Mouse (Mus musculus) embryonic fibroblast, embryonic 13.5 days (primary cell): ENCODE data around the gene Atp6v0e. TPM values are rescaled to one million over a fixed set of nuclear protein-coding genes. Genes with fewer than 3 reads are reported as not detected.

Experiments
- H3K27ac ChIP-seq: 2 replicates; pipeline ENCODE4 v1.5.1; 2012; ENCODE audit warnings: low read length, control low read depth, inconsistent platforms; ENCODE audit not compliant: insufficient read depth
- H3K4me1 ChIP-seq: 2 replicates; pipeline ENCODE4 v1.6.1; 2011; ENCODE audit warnings: low read length; ENCODE audit not compliant: control insufficient read depth, insufficient read depth
- H3K4me3 ChIP-seq: 2 replicates; pipeline ENCODE4 v1.5.1; 2011; ENCODE audit warnings: mild to moderate bottlenecking, control low read depth, low read length; ENCODE audit not compliant: insufficient read depth
- CTCF ChIP-seq: IDR thresholded peaks from 2 replicates; pipeline ENCODE4 v1.5.1; 2011; ENCODE audit warnings: mild to moderate bottlenecking, control low read depth, low read length, moderate library complexity, borderline replicate concordance; ENCODE audit not compliant: insufficient read depth
- POLR2A ChIP-seq: IDR thresholded peaks from 2 replicates; pipeline ENCODE4 v1.6.1; 2011; ENCODE audit warnings: low read depth, mild to moderate bottlenecking, control low read depth, low read length, moderate library complexity
- polyA plus RNA-seq: library from polyadenylated mRNA; stranded (reverse); fragments of >200 nt; gene quantifications from 2 replicates; pipeline ENCODE4 v1.2.4, GENCODE M21; 2011; ENCODE audit warnings: low read depth; ENCODE audit not compliant: missing spikeins, insufficient read length

Atp6v0e gene
- polyA plus RNA-seq, 1 experiment = 174 TPM

- Histone ChIP-seq H3K4me1 (no peaks in the 10 kb centered on the region), H3K27ac (no peak overlapping the region), H3K4me3 (no peak overlapping the region)
- no peak for TF ChIP-seq POLR2A
- TF ChIP-seq CTCF = no peak
Measured at GRCm38 (mm10) chr17:26639791-26640190, 23.2 kb upstream of the Atp6v0e start.

- no peak overlapping the region for H3K4me3 ChIP-seq
- H3K27ac ChIP-seq = no peak overlapping the region
- TF ChIP-seq CTCF (no peak), POLR2A (no peak)
- H3K4me1 ChIP-seq = no peaks in the 10 kb centered on the region
Measured at GRCm38 (mm10) chr17:26640286-26640740, 22.7 kb upstream of the Atp6v0e start.

- no peaks in the 10 kb centered on the region for H3K4me1 ChIP-seq
- TF ChIP-seq CTCF = no peak
- no peak for TF ChIP-seq POLR2A
Measured at GRCm38 (mm10) chr17:26643456-26643855, 19.6 kb upstream of the Atp6v0e start.

GRCm38 (mm10) chr17:26643993-26644392 lies 19.0 kb upstream of the Atp6v0e start:
- no peak overlapping the region for H3K27ac ChIP-seq
- H3K4me1 ChIP-seq = no peaks in the 10 kb centered on the region
- no peak for TF ChIP-seq POLR2A
- TF ChIP-seq CTCF = no peak
- H3K4me3 ChIP-seq = no peak overlapping the region

More at GRCm38 (mm10) chr17:26643456-26643855, 19.6 kb upstream of the Atp6v0e start:
- H3K4me3 ChIP-seq = no peak overlapping the region
- no peak overlapping the region for H3K27ac ChIP-seq

DNA sequence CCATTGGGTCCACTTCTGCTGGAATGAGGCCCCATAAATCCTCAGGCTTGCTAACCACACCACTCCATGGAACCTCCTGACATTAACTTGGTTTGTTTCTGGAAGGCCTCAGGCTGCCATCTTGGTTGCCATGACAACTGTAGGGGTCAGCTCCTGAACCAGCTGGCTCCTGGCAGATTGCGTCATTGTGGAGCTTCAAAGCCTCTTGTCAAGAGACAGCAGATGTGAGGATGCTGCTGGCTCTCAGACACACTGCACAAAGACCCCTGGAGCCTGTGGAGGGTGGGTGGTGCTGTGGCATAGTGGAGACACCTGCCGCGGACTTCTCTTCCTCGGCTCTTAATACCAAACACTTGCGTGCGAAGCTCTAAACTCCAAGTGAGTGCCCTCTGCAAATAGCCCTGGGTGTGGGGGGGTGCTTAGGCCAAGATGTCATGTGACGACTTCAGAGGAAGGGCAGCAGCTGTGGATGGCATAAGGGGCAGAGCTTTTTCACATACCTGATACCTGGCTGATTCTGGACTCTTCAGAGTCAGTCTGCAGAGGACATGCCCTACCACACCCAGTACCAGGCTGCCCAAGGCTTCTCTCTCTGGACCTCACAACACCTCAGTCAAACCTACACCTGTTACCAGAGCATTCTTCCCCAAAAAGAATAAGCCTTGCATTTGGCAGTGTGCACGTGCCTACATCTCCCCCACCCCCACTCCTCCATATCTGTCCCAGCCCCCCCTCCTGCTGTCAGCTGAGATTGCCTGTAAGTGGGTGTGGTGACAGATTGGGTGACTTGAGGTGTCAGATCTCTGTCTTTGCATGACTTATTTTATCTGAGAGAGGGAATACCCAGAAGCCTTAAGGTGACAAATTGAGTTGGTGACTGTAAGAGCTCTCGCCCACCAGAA lies 18.3 kb upstream of the Atp6v0e start:
- no peak for TF ChIP-seq POLR2A
- TF ChIP-seq CTCF = no peak
- H3K4me3 ChIP-seq = no peak overlapping the region
- H3K4me1 ChIP-seq = no peaks in the 10 kb centered on the region
- no peak overlapping the region for H3K27ac ChIP-seq

DNA sequence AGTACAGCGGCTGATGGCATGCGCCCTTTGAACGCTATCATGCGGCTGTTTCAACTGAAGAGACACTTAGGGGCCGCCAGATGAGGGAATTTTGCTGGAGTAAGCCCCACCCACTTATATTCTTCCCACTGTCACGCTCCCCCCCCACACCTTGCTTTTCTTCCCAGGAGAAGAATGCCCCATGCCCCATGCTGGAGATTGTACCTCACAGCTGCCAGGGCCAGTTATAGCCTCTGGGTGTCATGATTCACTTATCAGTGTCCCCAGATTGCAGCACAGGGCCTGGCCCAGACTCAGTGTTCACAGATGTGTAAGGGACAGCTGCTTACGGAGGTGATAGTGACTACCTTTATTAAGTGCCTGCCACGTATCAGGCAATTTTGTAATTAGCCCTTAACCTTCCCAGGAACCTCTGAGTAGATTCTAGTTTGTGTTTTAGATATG lies 17.6 kb upstream of the Atp6v0e start:
- H3K4me1 ChIP-seq = no peaks in the 10 kb centered on the region
- TF ChIP-seq POLR2A (no peak), CTCF (no peak)

GRCm38 (mm10) chr17:26647283-26647682 lies 15.7 kb upstream of the Atp6v0e start:
- TF ChIP-seq POLR2A = no peak
- no peak for TF ChIP-seq CTCF
- H3K4me3 ChIP-seq = no peak overlapping the region
- no peak overlapping the region for H3K27ac ChIP-seq
- H3K4me1 ChIP-seq = no peaks in the 10 kb centered on the region

More for the DNA sequence above, 17.6 kb upstream of the Atp6v0e start:
- Histone ChIP-seq H3K27ac (no peak overlapping the region), H3K4me3 (no peak overlapping the region)

DNA sequence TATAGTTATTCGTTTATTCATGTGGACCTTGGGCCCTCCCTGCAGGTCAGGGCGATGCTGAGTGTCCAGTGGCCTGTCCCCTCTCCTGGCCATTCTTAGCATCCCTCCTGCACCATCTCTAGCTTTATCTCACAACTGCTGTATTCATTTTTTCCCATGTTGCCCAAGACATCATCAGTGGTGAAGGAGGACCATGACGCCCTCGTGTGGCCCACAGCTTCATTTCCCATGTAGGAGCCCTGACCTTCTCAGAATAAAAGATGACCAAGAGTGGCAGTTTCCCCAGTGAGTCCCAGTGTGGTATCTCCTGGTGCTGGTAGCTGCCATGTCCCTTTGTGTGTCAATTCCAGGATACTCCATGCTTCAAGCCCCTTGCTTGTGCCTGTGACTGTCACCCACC lies 13.5 kb upstream of the Atp6v0e start:
- no peak overlapping the region for H3K27ac ChIP-seq
- no peaks in the 10 kb centered on the region for H3K4me1 ChIP-seq
- no peak overlapping the region for H3K4me3 ChIP-seq
- no peak for TF ChIP-seq POLR2A
- peak; percentile 11; the same call in 1 of the 2 replicates for TF ChIP-seq CTCF

DNA sequence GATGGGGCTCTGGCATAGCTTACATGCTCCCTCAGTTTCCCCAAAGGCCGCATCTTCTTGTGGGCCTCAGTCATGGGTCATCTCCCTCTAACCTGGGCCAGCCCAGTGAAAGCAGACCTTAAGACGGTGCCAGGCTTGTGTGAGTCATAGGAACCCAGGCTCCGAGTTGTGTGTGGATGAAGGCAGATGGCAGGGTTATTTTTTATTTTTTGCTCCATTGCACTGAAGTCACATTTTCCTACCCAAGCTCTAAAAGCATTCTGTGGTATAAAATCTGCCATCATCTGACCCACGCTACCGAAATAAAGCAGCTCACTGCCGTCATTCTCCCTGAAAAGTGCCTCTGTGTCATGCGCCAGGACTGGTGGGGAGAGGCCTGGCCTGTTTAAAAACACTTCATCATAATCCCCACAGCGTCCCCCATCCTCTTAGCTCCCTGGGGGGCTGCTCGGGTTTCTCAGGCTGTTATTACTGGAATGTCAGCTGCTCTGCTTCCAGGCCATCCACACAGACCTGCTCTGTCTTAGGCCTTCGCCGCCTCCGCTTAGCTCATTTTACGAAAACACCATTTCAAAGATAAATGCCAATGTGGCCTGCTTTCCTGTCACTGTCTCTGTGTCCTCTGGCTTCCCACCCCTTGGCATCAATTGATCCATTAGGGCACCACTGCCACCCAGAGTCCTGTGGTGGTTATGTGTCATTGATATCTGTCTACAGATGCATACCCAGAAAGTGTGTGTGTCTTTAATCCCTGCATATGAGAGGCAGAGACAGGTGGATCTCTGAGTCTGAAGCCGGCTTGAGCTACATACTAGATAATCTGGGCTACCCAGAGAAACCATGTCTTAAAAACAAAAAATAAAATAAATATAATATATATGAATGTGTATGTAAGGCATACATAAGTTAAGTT lies 12.3 kb upstream of the Atp6v0e start:
- Histone ChIP-seq H3K4me3 (no peak overlapping the region), H3K27ac (no peak overlapping the region), H3K4me1 (no peaks in the 10 kb centered on the region)
- TF ChIP-seq POLR2A = no peak
- TF ChIP-seq CTCF = no peak
